Mouse (Mus musculus) kidney, postnatal 36 days (tissue): ENCODE data around the gene Fam47e.

Experiments
- DNase-seq, 2 experiments: peaks; one replicate each; pipeline ENCODE4 v3.0.0; 2021 to 2022; ENCODE audit warnings: mixed read lengths in 2 of 2

The Fam47e gene

GRCm38 (mm10) chr5:92602691-92603690 is 48.1 kb downstream of the Fam47e start, which contains the start of gene Stbd1:
Stbd1 (plus strand) TSS chr5:92603041.
- peak; percentile 55 to 88 for DNase-seq

GRCm38 (mm10) chr5:92604452-92605247 is 49.8 kb downstream of the Fam47e start:
- DNase-seq = peak; percentile 40 to 68

GRCm38 (mm10) chr5:92607492-92608229 is 52.8 kb downstream of the Fam47e start:
- DNase-seq = no peak

GRCm38 (mm10) chr5:92612756-92613155 is 57.9 kb downstream of the Fam47e start:
- peak; percentile 17 to 67 for DNase-seq

- no peak for DNase-seq
Measured at GRCm38 (mm10) chr5:92621883-92622282, 67.0 kb downstream of the Fam47e start.

- no peak for DNase-seq
Measured at GRCm38 (mm10) chr5:92627896-92628295, 73.0 kb downstream of the Fam47e start.

GRCm38 (mm10) chr5:92633526-92633925 is 78.7 kb downstream of the Fam47e start:
- DNase-seq = peak in 1 of 2 experiments; percentile 35

- DNase-seq = no peak
Measured at GRCm38 (mm10) chr5:92634916-92635315, 80.0 kb downstream of the Fam47e start.

GRCm38 (mm10) chr5:92635891-92636290 is 81.0 kb downstream of the Fam47e start:
- DNase-seq = no peak

GRCm38 (mm10) chr5:92640861-92641260 is 86.0 kb downstream of the Fam47e start:
- peak; percentile 4 to 26 for DNase-seq
